Mouse (Mus musculus) cerebellum, adult 9-10 months (tissue): ENCODE data around the gene Frem2.

Experiments used
- DNase-seq: peaks from one replicate; pipeline ENCODE4 v3.0.0; 2022

The Frem2 gene

GRCm38 (mm10) chr3:53611106-53611505 lies 46.0 kb downstream of the Frem2 start:
- DNase-seq = peak; percentile 52

- peak; percentile 7 for DNase-seq
Measured at GRCm38 (mm10) chr3:53609851-53610250, 47.3 kb downstream of the Frem2 start.

GRCm38 (mm10) chr3:53600140-53600539 lies 57.0 kb downstream of the Frem2 start:
- no peak for DNase-seq

- no peak for DNase-seq
Measured at GRCm38 (mm10) chr3:53599315-53599714, 57.8 kb downstream of the Frem2 start.

- no peak for DNase-seq
Measured at GRCm38 (mm10) chr3:53598153-53598800, 58.9 kb downstream of the Frem2 start.

GRCm38 (mm10) chr3:53594471-53594870 lies 62.7 kb downstream of the Frem2 start:
- no peak for DNase-seq

GRCm38 (mm10) chr3:53593718-53594117 lies 63.4 kb downstream of the Frem2 start:
- DNase-seq = no peak

GRCm38 (mm10) chr3:53592036-53592435 lies 65.1 kb downstream of the Frem2 start:
- DNase-seq = no peak

- peak; percentile 54 for DNase-seq
Measured at GRCm38 (mm10) chr3:53590139-53590621, 67.0 kb downstream of the Frem2 start.

- no peak for DNase-seq
Measured at GRCm38 (mm10) chr3:53583248-53583647, 73.9 kb downstream of the Frem2 start.

- no peak for DNase-seq
Measured at GRCm38 (mm10) chr3:53580596-53581254, 76.4 kb downstream of the Frem2 start.

- DNase-seq = no peak
Measured at GRCm38 (mm10) chr3:53579121-53579704, 77.9 kb downstream of the Frem2 start.

GRCm38 (mm10) chr3:53576320-53577116 lies 80.6 kb downstream of the Frem2 start:
- no peak for DNase-seq

GRCm38 (mm10) chr3:53574123-53574522 lies 83.0 kb downstream of the Frem2 start:
- DNase-seq = no peak

- DNase-seq = no peak
Measured at GRCm38 (mm10) chr3:53571663-53572062, 85.5 kb downstream of the Frem2 start.

GRCm38 (mm10) chr3:53564521-53564920 lies 92.6 kb downstream of the Frem2 start:
- DNase-seq = no peak

- DNase-seq = peak; percentile 34
Measured at GRCm38 (mm10) chr3:53563746-53564145, 93.4 kb downstream of the Frem2 start.

GRCm38 (mm10) chr3:53561813-53562212 lies 95.3 kb downstream of the Frem2 start:
- DNase-seq = no peak

- DNase-seq = no peak
Measured at GRCm38 (mm10) chr3:53559056-53559455, 98.1 kb downstream of the Frem2 start.

- DNase-seq = no peak
Measured at GRCm38 (mm10) chr3:53558230-53558629, 98.9 kb downstream of the Frem2 start.

- no peak for DNase-seq
Measured at GRCm38 (mm10) chr3:53557388-53558214, 99.6 kb downstream of the Frem2 start.
